Mouse (Mus musculus) MEL (cell line): ENCODE measurements around the gene Zfp644. TPM values are rescaled to one million over a fixed set of nuclear protein-coding genes. Genes with fewer than 3 reads are reported as not detected.

Experiments
- DNase-seq: peaks from one replicate; pipeline ENCODE4 v3.0.0; 2011; ENCODE audit warnings: low read depth, low spot score
- H3K27ac ChIP-seq: 2 replicates; pipeline ENCODE4 v1.5.1; 2012; ENCODE audit warnings: low read depth, mild to moderate bottlenecking, control low read depth, low read length, moderate library complexity; ENCODE audit not compliant: control insufficient read depth
- H3K27me3 ChIP-seq, 2 experiments: fragments of 150-350 bp in 1 of 2; sonication (generic) in 1 of 2; 2 replicates each; pipeline ENCODE4 v1.6.1; 2012; ENCODE audit warnings: low read length in 2 of 2, mild to moderate bottlenecking in 2 of 2, improper control_type of control experiment in 1 of 2, moderate library complexity in 1 of 2; ENCODE audit not compliant: insufficient read depth in 2 of 2, control insufficient read depth in 1 of 2
- H3K36me3 ChIP-seq, 2 experiments: 2 replicates each; pipeline ENCODE4 v1.6.1; 2012 to 2014; ENCODE audit warnings: low read length in 2 of 2, improper control_type of control experiment in 1 of 2, inconsistent platforms in 1 of 2, mild to moderate bottlenecking in 1 of 2; ENCODE audit not compliant: insufficient read depth in 2 of 2, control insufficient read depth in 1 of 2
- H3K4me1 ChIP-seq, 2 experiments: fragments of 150-350 bp in 1 of 2; sonication (generic) in 1 of 2; 2 replicates each; pipeline ENCODE4 v1.6.1; 2012; ENCODE audit warnings: low read length in 2 of 2, improper control_type of control experiment in 1 of 2, mild to moderate bottlenecking in 1 of 2; ENCODE audit not compliant: insufficient read depth in 2 of 2, control insufficient read depth in 1 of 2
- H3K4me3 ChIP-seq, 2 experiments: fragments of 150-350 bp in 1 of 2; sonication (generic) in 1 of 2; 2 replicates each; pipeline ENCODE4 v1.5.1; 2012; ENCODE audit warnings: low read depth in 2 of 2, low read length in 2 of 2, mild to moderate bottlenecking in 2 of 2, moderate library complexity in 2 of 2, control low read depth in 1 of 2, improper control_type of control experiment in 1 of 2; ENCODE audit not compliant: control insufficient read depth in 1 of 2, insufficient read depth in 1 of 2
- H3K79me2 ChIP-seq: 2 replicates; pipeline ENCODE4 v1.6.1; 2012; ENCODE audit warnings: mild to moderate bottlenecking, low read length, moderate library complexity; ENCODE audit not compliant: control insufficient read depth, poor library complexity, insufficient read depth
- H3K9ac ChIP-seq: 2 replicates; pipeline ENCODE4 v1.6.1; 2012; ENCODE audit warnings: low read depth, mild to moderate bottlenecking, control low read depth, low read length, moderate library complexity; ENCODE audit not compliant: control insufficient read depth, poor library complexity, severe bottlenecking
- H3K9me3 ChIP-seq: fragments of 150-350 bp; sonication (generic); replicated peaks from 2 replicates; pipeline ENCODE4 v1.6.1; 2012; ENCODE audit warnings: mild to moderate bottlenecking, low read length, improper control_type of control experiment, moderate library complexity; ENCODE audit not compliant: insufficient read depth
- BHLHE40 ChIP-seq: IDR thresholded peaks from 2 replicates; pipeline ENCODE4 v1.6.1; 2012; ENCODE audit warnings: low read depth, mild to moderate bottlenecking, inconsistent platforms, low read length, improper control_type of control experiment, borderline replicate concordance
- CHD1 ChIP-seq: IDR thresholded peaks from 2 replicates; pipeline ENCODE4 v1.6.1; 2012; ENCODE audit warnings: low read depth, mild to moderate bottlenecking, inconsistent platforms, low read length, improper control_type of control experiment
- CHD2 ChIP-seq: IDR thresholded peaks from 2 replicates; pipeline ENCODE4 v1.6.1; 2011; ENCODE audit warnings: low read length, improper control_type of control experiment
- CTCF ChIP-seq, 3 experiments: IDR thresholded peaks in 2 of 3; conservative IDR thresholded peaks in 1 of 3; 2 replicates each; pipeline ENCODE4 v1.5.1; 2011 to 2012; ENCODE audit warnings: low read length in 3 of 3, low read depth in 2 of 3, mild to moderate bottlenecking in 2 of 3, improper control_type of control experiment in 1 of 3, inconsistent platforms in 1 of 3, mixed read lengths in 1 of 3, moderate library complexity in 1 of 3; ENCODE audit not compliant: control insufficient read depth in 1 of 3, insufficient read depth in 1 of 3, poor library complexity in 1 of 3, severe bottlenecking in 1 of 3
- EP300 ChIP-seq, 2 experiments: IDR thresholded peaks; 2 replicates each; pipeline ENCODE4 v1.6.1; 2011; ENCODE audit warnings: improper control_type of control experiment in 2 of 2, low read length in 2 of 2, low read depth in 1 of 2, mild to moderate bottlenecking in 1 of 2
- ETS1 ChIP-seq: IDR thresholded peaks from 2 replicates; pipeline ENCODE4 v1.6.1; 2012; ENCODE audit warnings: low read depth, mild to moderate bottlenecking, inconsistent platforms, low read length, improper control_type of control experiment, moderate library complexity
- GABPA ChIP-seq: IDR thresholded peaks from 2 replicates; pipeline ENCODE4 v1.6.1; 2012; ENCODE audit warnings: low read depth, mild to moderate bottlenecking, inconsistent platforms, low read length, improper control_type of control experiment, moderate library complexity
- GATA1 ChIP-seq: IDR thresholded peaks from 2 replicates; pipeline ENCODE4 v1.6.1; 2011; ENCODE audit warnings: low read depth, low read length, improper control_type of control experiment
- JUND ChIP-seq: IDR thresholded peaks from 2 replicates; pipeline ENCODE4 v1.6.1; 2011; ENCODE audit warnings: low read depth, mild to moderate bottlenecking, improper control_type of control experiment, low read length
- MAX ChIP-seq: IDR thresholded peaks from 2 replicates; pipeline ENCODE4 v1.6.1; 2011; ENCODE audit warnings: low read length, improper control_type of control experiment
- MAZ ChIP-seq: IDR thresholded peaks from 2 replicates; pipeline ENCODE4 v1.6.1; 2012; ENCODE audit warnings: low read depth, mild to moderate bottlenecking, inconsistent platforms, low read length, improper control_type of control experiment
- MXI1 ChIP-seq: IDR thresholded peaks from 2 replicates; pipeline ENCODE4 v1.6.1; 2011; ENCODE audit warnings: mild to moderate bottlenecking, low read depth, low read length, improper control_type of control experiment
- MYB ChIP-seq: IDR thresholded peaks from 2 replicates; pipeline ENCODE4 v1.6.1; 2011; ENCODE audit warnings: mild to moderate bottlenecking, low read depth, low read length, improper control_type of control experiment
- NELFE ChIP-seq: IDR thresholded peaks from 2 replicates; pipeline ENCODE4 v1.6.1; 2011; ENCODE audit warnings: low read depth, low read length, improper control_type of control experiment
- NRF1 ChIP-seq: IDR thresholded peaks from 2 replicates; pipeline ENCODE4 v1.6.1; 2014; ENCODE audit warnings: low read depth, mild to moderate bottlenecking, inconsistent platforms, low read length, improper control_type of control experiment, moderate library complexity; ENCODE audit not compliant: poor library complexity, insufficient read depth, severe bottlenecking
- POLR2A ChIP-seq, 2 experiments: IDR thresholded peaks; 2 replicates each; pipeline ENCODE4 v1.6.1; 2011 to 2012; ENCODE audit warnings: low read length in 2 of 2, mild to moderate bottlenecking in 2 of 2, control low read depth in 1 of 2, improper control_type of control experiment in 1 of 2, low read depth in 1 of 2, moderate library complexity in 1 of 2; ENCODE audit not compliant: control insufficient read depth in 1 of 2, insufficient read depth in 1 of 2, poor library complexity in 1 of 2
- POLR2AphosphoS2 ChIP-seq: IDR thresholded peaks from 2 replicates; pipeline ENCODE4 v1.6.1; 2011; ENCODE audit warnings: low read length, improper control_type of control experiment
- RAD21 ChIP-seq: IDR thresholded peaks from 2 replicates; pipeline ENCODE4 v1.6.1; 2011; ENCODE audit warnings: mild to moderate bottlenecking, low read depth, low read length, improper control_type of control experiment
- SIN3A ChIP-seq: IDR thresholded peaks from 2 replicates; pipeline ENCODE4 v1.6.1; 2012; ENCODE audit warnings: low read length, improper control_type of control experiment, inconsistent platforms
- SMC3 ChIP-seq: IDR thresholded peaks from 2 replicates; pipeline ENCODE4 v1.6.1; 2011; ENCODE audit warnings: low read depth, low read length, improper control_type of control experiment
- TBP ChIP-seq: IDR thresholded peaks from 2 replicates; pipeline ENCODE4 v1.8.0; 2011; ENCODE audit warnings: low read depth, low read length, improper control_type of control experiment
- TCF12 ChIP-seq: IDR thresholded peaks from 2 replicates; pipeline ENCODE4 v1.6.1; 2014; ENCODE audit warnings: low read depth, mild to moderate bottlenecking, inconsistent platforms, low read length, improper control_type of control experiment, moderate library complexity
- UBTF ChIP-seq: IDR thresholded peaks from 2 replicates; pipeline ENCODE4 v1.6.1; 2012; ENCODE audit warnings: low read depth, mild to moderate bottlenecking, inconsistent platforms, low read length, improper control_type of control experiment, moderate library complexity, borderline replicate concordance; ENCODE audit not compliant: insufficient read depth
- USF2 ChIP-seq, 2 experiments: IDR thresholded peaks; 2 replicates each; pipeline ENCODE4 v1.6.1; 2011 to 2012; ENCODE audit warnings: improper control_type of control experiment in 2 of 2, low read length in 2 of 2, borderline replicate concordance in 1 of 2, inconsistent platforms in 1 of 2, low read depth in 1 of 2, mild to moderate bottlenecking in 1 of 2; ENCODE audit not compliant: insufficient read depth in 1 of 2
- ZC3H11A ChIP-seq: IDR thresholded peaks from 2 replicates; pipeline ENCODE4 v1.6.1; 2012; ENCODE audit warnings: low read depth, mild to moderate bottlenecking, inconsistent platforms, low read length, improper control_type of control experiment
- ZKSCAN1 ChIP-seq: IDR thresholded peaks from 2 replicates; pipeline ENCODE4 v1.6.1; 2012; ENCODE audit warnings: low read depth, mild to moderate bottlenecking, inconsistent platforms, low read length, improper control_type of control experiment, moderate library complexity
- ZMIZ1 ChIP-seq: IDR thresholded peaks from 2 replicates; pipeline ENCODE4 v1.6.1; 2012; ENCODE audit warnings: low read depth, mild to moderate bottlenecking, inconsistent platforms, low read length, improper control_type of control experiment, moderate library complexity
- ZNF384 ChIP-seq: IDR thresholded peaks from 2 replicates; pipeline ENCODE4 v1.6.1; 2012; ENCODE audit warnings: low read depth, mild to moderate bottlenecking, inconsistent platforms, low read length, improper control_type of control experiment
- polyA plus RNA-seq, 2 experiments: library from polyadenylated mRNA; stranded (reverse) in 1 of 2; unstranded in 1 of 2; fragments of >175 nt in 1 of 2; fragments of >200 nt in 1 of 2; gene quantifications; 2 replicates each; pipeline versions ENCODE4 v1.2.1 to v1.2.4; 2012; ENCODE audit warnings: low replicate concordance in 2 of 2, low read depth in 1 of 2; ENCODE audit not compliant: insufficient read length in 2 of 2, insufficient read depth in 1 of 2, missing spikeins in 1 of 2
- total RNA-seq: library from RNA; depleted of rRNA; stranded (reverse); fragments of 300-350 nt; gene quantifications from 2 replicates; pipeline ENCODE4 v1.2.3, GENCODE M21; 2012

The Zfp644 gene
- total and polyA plus RNA-seq, 3 experiments, result 23.4 to 72.3 (median 34.4) TPM

DNA sequence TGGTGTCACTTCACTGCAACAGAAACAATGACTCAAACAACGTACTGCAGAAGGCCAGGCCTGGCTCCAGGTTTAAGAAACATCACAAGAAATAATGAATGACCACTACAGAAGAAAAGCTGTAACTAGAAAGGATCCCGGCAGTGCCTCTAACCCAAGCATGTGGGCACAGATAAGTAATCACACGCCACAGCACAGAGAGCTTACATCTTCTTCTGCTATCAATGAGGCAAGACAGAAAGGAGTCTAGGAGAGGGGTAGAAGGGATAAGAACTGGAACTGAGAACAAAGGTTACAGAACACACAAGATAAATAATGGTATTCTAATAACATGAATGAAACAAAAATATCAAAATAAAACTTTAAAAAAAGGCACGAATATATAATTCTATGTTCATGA lies 32.2 kb downstream of the Zfp644 start (continued):
- TF ChIP-seq MAZ, result no peak

DNA sequence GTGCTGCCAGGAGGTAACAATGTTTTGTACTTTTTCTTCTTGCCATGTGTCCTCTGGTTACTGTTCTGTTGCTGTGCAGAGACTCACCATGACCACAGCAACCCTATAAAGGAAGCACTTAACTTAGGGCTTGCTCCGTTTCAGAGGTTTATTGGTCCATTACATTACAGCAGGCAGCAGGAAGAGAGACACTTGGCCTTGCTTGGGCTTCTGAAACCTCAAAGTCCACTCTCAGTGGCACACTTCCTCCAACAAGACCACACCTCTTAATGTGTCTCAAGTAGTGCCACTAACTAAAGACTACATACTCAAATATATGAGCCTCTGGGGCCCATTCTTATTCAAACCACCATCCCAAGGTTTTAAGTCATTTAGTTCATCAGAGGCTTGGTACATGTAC lies 36.2 kb downstream of the Zfp644 start:
- H3K4me3 ChIP-seq, result no peak overlapping the region
- H3K27ac ChIP-seq, result no peak overlapping the region
- H3K36me3 ChIP-seq, result peaks cover 15 to 16% of the 10 kb centered on the region in 2 experiments
- H3K79me2 ChIP-seq, result peaks cover 3% of the 10 kb centered on the region
- no peaks in the 10 kb centered on the region for H3K9me3 ChIP-seq
- TF ChIP-seq POLR2AphosphoS2 (no peak), UBTF (no peak), NRF1 (no peak), ETS1 (no peak), CHD1 (no peak), JUND (no peak), MYB (no peak), ZNF384 (no peak), TBP (no peak), ZMIZ1 (no peak), ZC3H11A (no peak), EP300 (IDR thresholded peaks at IDR 0.05; ENCODE audit: low read depth in 1 of 2, low read length in 2 of 2) (no peak)
- TF ChIP-seq, all 39 proteins: peak for 0
- Histone ChIP-seq H3K9ac (no peak overlapping the region), H3K4me1 (peaks cover 6 to 13% of the 10 kb centered on the region in 2 experiments), H3K27me3 (no peaks in the 10 kb centered on the region)
- DNase-seq, result no peak

DNA sequence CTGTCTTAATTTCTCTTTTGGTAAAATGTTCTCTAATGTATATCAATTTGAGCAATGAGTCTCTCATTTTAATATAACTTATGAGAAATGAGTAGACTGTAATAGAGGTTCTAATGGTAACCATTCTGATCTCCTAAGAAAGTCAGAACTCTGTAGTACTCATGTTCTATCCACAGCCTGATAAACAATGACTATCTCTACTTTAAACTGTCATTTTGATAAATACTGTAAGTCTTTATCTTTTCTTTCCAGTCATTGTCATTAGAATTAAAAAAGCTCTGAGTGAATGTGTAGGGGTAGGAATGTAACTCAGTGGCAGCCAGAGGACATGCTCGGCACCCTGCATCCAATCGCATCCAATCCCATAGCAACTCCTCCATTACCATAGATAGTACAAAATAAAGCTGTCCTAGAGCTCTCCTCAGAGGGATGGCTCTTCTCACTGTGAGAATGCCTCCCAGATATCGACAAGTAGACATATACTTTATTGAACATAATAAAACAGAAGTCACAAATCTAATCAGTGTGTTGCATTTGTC lies 44.2 kb downstream of the Zfp644 start:
- Histone ChIP-seq H3K27me3 (no peaks in the 10 kb centered on the region), H3K36me3 (peaks cover 6 to 29% of the 10 kb centered on the region in 2 experiments)

More for the DNA sequence above, 44.2 kb downstream of the Zfp644 start:
- TF ChIP-seq CTCF (IDR thresholded peaks at IDR 0.05 in 2 of 3, conservative IDR thresholded peaks at IDR 0.05 in 1 of 3; ENCODE audit: control insufficient read depth in 1 of 3, insufficient read depth in 1 of 3, low read depth in 2 of 3, low read length in 3 of 3, poor library complexity in 1 of 3, severe bottlenecking in 1 of 3), result no peak
- TF ChIP-seq GABPA, result no peak
- TF ChIP-seq POLR2A (IDR thresholded peaks at IDR 0.05; ENCODE audit: control insufficient read depth in 1 of 2, insufficient read depth in 1 of 2, low read depth in 1 of 2, low read length in 2 of 2, poor library complexity in 1 of 2), result no peak
- no peak; the same call in 1 of the 2 replicates for TF ChIP-seq MXI1
- no peak for TF ChIP-seq MAX
- no peak for TF ChIP-seq RAD21
- TF ChIP-seq TCF12, result peak; percentile 64; the same call in 1 of the 2 replicates
- TF ChIP-seq CHD2, result no peak
- TF ChIP-seq MAZ, result no peak
- TF ChIP-seq EP300 (IDR thresholded peaks at IDR 0.05; ENCODE audit: low read depth in 1 of 2, low read length in 2 of 2), result peak in 1 of 2 experiments; percentile 68; a peak in 1 of 4 replicates
- no peak for TF ChIP-seq ZKSCAN1
- TF ChIP-seq SMC3, result no peak
- no peak for TF ChIP-seq ZC3H11A
- TF ChIP-seq BHLHE40, result no peak
- TF ChIP-seq SIN3A, result no peak
- peak; percentile 49; the same call in 1 of the 2 replicates for TF ChIP-seq GATA1
- no peak for TF ChIP-seq USF2 (IDR thresholded peaks at IDR 0.05; ENCODE audit: borderline replicate concordance in 1 of 2, insufficient read depth in 1 of 2, low read depth in 1 of 2, low read length in 2 of 2)
- TF ChIP-seq POLR2AphosphoS2, result no peak
- TF ChIP-seq NELFE, result no peak
- H3K9ac ChIP-seq, result no peak overlapping the region
- no peak overlapping the region for H3K27ac ChIP-seq
- peaks cover 7 to 22% of the 10 kb centered on the region in 2 experiments; a peak in 3 of 4 replicates for H3K4me1 ChIP-seq
- no peak for DNase-seq
- H3K4me3 ChIP-seq, result no peak overlapping the region
- no peaks in the 10 kb centered on the region for H3K9me3 ChIP-seq
- no peaks in the 10 kb centered on the region; the same call in 1 of the 2 replicates for H3K79me2 ChIP-seq
